Mouse (Mus musculus) liver, postnatal 0 days (tissue): ENCODE results near the gene Gys1. TPM values are rescaled to one million over a fixed set of nuclear protein-coding genes. Genes with fewer than 3 reads are reported as not detected.

Experiments used
- ATAC-seq: fragments of 200-750 bp; cut with Nextera tagmentation; 2 replicates; pipeline ENCODE4 v1.8.0; 2017; ENCODE audit warnings: mild to moderate bottlenecking, moderate library complexity
- DNase-seq: peaks from one replicate; pipeline ENCODE4 v3.0.0-alpha.2; 2016
- H3K27ac ChIP-seq: fragments of 300-500 bp; sonication (generic); 2 replicates; pipeline ENCODE4 v1.5.1; 2014; ENCODE audit warnings: antibody characterized with exemption, moderate library complexity, mild to moderate bottlenecking, low read depth
- H3K27me3 ChIP-seq: fragments of 300-500 bp; sonication (generic); 2 replicates; pipeline ENCODE4 v1.6.1; 2014; ENCODE audit warnings: low read length, control low read depth, mixed read lengths; ENCODE audit not compliant: insufficient read depth
- H3K36me3 ChIP-seq: fragments of 300-500 bp; sonication (generic); replicated peaks from 2 replicates; pipeline ENCODE4 v1.6.1; 2014; ENCODE audit warnings: mild to moderate bottlenecking, control low read depth, low read length, moderate library complexity, mixed read lengths; ENCODE audit not compliant: insufficient read depth
- H3K4me1 ChIP-seq: fragments of 300-500 bp; sonication (generic); 2 replicates; pipeline ENCODE4 v1.6.1; 2014; ENCODE audit warnings: antibody characterized with exemption, mild to moderate bottlenecking, control low read depth; ENCODE audit not compliant: insufficient read depth
- H3K4me2 ChIP-seq: fragments of 300-500 bp; sonication (generic); 2 replicates; pipeline ENCODE4 v1.6.1; 2014; ENCODE audit warnings: low read depth, mild to moderate bottlenecking, low read length, moderate library complexity, mixed read lengths
- H3K4me3 ChIP-seq: fragments of 300-500 bp; sonication (generic); 2 replicates; pipeline ENCODE4 v1.5.1; 2014; ENCODE audit warnings: low read depth, low read length
- H3K9ac ChIP-seq: fragments of 300-500 bp; sonication (generic); replicated peaks from 2 replicates; pipeline ENCODE4 v1.6.1; 2014; ENCODE audit warnings: mild to moderate bottlenecking, moderate library complexity
- H3K9me3 ChIP-seq: fragments of 300-500 bp; sonication (generic); 2 replicates; pipeline ENCODE4 v1.6.1; 2016; ENCODE audit warnings: mild to moderate bottlenecking, control low read depth, low read length, mixed read lengths
- CTCF ChIP-seq: sonication (generic); IDR thresholded peaks from 2 replicates; pipeline ENCODE4 v1.5.1; 2016; ENCODE audit warnings: antibody characterized with exemption, low read depth
- EP300 ChIP-seq: IDR thresholded peaks from 2 replicates; pipeline ENCODE4 v1.6.1; 2016; ENCODE audit warnings: antibody characterized with exemption, low read depth, mild to moderate bottlenecking
- WGBS: fragments of 180-500 bp; shearing (Covaris S2); extraction: QIAGEN DNeasy Blood & Tissue Kit; methylation state at CpG from one replicate; pipeline ENCODE4 v1.1.7; 2014; ENCODE audit not compliant: insufficient replicate concordance; 5-methylcytosine and 5-hydroxymethylcytosine counted together
- polyA plus RNA-seq: library from polyadenylated mRNA; unstranded; fragments of >200 nt; fragmentation: Nextera tagmentation; extraction: Ambion mirVana; gene quantifications from 2 replicates; pipeline ENCODE4 v1.2.1, GENCODE M21; 2015

The Gys1 gene
- polyA plus RNA-seq, 1 experiment from 2014 or later: 3.3 TPM

GRCm38 (mm10) chr7:45421194-45421593 lies 13.4 kb upstream of the Gys1 start:
- TF ChIP-seq EP300: no peak
- TF ChIP-seq CTCF: no peak
- Histone ChIP-seq H3K9me3 (no peaks in the 10 kb centered on the region), H3K4me3 (no peak overlapping the region), H3K4me2 (no peak overlapping the region), H3K4me1 (no peaks in the 10 kb centered on the region), H3K36me3 (peaks cover 44% of the 10 kb centered on the region), H3K9ac (no peak overlapping the region), H3K27me3 (peaks cover 37% of the 10 kb centered on the region), H3K27ac (no peak overlapping the region)
- 88% methylated on average over 12 of the region's 14 CpGs for WGBS
- ATAC-seq (no peak), DNase-seq (no peak)

DNA sequence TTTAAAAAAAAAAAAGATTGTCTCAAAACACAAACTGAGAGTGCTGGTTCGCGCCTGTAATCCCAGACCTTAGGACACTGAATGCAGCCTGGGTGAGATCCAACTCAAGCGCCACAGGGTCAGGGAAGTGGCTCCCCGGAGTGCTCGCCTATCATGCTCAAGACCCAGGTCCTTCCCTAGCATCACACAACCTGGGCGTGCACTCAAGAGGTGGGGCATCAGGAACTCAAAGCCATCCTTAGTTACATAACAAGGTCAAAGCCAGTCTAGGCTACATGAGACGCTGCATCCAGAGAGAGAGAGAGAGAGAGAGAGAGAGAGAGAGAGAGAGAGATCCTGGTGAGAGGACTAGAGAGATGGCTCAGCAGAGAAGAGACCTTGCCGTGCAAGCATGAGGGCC lies 8.1 kb upstream of the Gys1 start:
- Histone ChIP-seq H3K36me3 (peaks cover 75% of the 10 kb centered on the region), H3K4me1 (no peaks in the 10 kb centered on the region), H3K27me3 (no peaks in the 10 kb centered on the region), H3K4me3 (no peak overlapping the region), H3K27ac (no peak overlapping the region), H3K9ac (no peak overlapping the region), H3K9me3 (no peaks in the 10 kb centered on the region), H3K4me2 (no peak overlapping the region)
- 92% methylated on average over 8 of the region's 8 CpGs for WGBS
- ATAC-seq (no peak), DNase-seq (no peak)
- TF ChIP-seq CTCF (no peak), EP300 (no peak)

- peaks cover 24% of the 10 kb centered on the region for H3K36me3 ChIP-seq
- peak overlapping the region; percentile 73 for H3K9ac ChIP-seq
- peak overlapping the region; percentile 92 for H3K4me2 ChIP-seq
- peak overlapping the region; percentile 81 for H3K27ac ChIP-seq
- DNase-seq: no peak
- H3K9me3 ChIP-seq: no peaks in the 10 kb centered on the region
- 2% methylated on average over 7 of the region's 7 CpGs for WGBS
- H3K4me1 ChIP-seq: peaks cover 45% of the 10 kb centered on the region
- no peaks in the 10 kb centered on the region for H3K27me3 ChIP-seq
- TF ChIP-seq CTCF (no peak), EP300 (no peak)
- no peak for ATAC-seq
- peak overlapping the region; percentile 76 for H3K4me3 ChIP-seq
Observed at GRCm38 (mm10) chr7:45433835-45434202, 825 bp upstream of the Gys1 start.

GRCm38 (mm10) chr7:45435038-45435437 lies 394 bp downstream of the Gys1 start:
- peak overlapping the region; percentile 90 for H3K4me2 ChIP-seq
- peak overlapping the region; percentile 76 for H3K27ac ChIP-seq
- H3K9me3 ChIP-seq: no peaks in the 10 kb centered on the region
- H3K4me3 ChIP-seq: peak overlapping the region; percentile 60
- DNase-seq: no peak
- peaks cover 45% of the 10 kb centered on the region for H3K4me1 ChIP-seq
- peak overlapping the region; percentile 75 for H3K9ac ChIP-seq
- TF ChIP-seq CTCF (no peak), EP300 (no peak)
- peaks cover 15% of the 10 kb centered on the region; the same call in 1 of the 2 replicates for H3K36me3 ChIP-seq
- WGBS: 3% methylated on average over 16 of the region's 16 CpGs
- H3K27me3 ChIP-seq: no peaks in the 10 kb centered on the region
- ATAC-seq: peak; percentile 0; the same call in 1 of the 2 replicates

DNA sequence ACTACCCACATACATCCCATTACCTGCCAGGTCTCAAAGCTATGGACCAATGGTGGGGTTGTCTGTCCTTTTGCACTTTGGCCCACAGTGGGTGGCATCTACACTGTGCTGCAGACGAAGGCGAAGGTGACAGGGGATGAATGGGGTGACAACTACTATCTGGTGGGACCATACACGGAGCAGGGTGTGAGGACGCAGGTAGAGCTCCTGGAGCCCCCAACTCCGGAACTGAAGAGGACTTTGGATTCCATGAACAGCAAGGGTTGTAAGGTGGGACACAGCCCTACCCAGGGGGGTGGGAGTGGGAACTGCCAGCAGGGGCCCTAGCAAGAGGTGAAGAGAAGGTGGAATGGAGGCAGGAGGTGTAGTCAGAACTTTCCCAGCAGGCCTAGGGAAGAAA lies 1.8 kb downstream of the Gys1 start:
- H3K9me3 ChIP-seq: no peaks in the 10 kb centered on the region
- H3K4me3 ChIP-seq: no peak overlapping the region
- ATAC-seq: no peak
- no peak for DNase-seq
- peaks cover 20% of the 10 kb centered on the region for H3K36me3 ChIP-seq
- TF ChIP-seq EP300: no peak
- TF ChIP-seq CTCF: no peak
- peaks cover 45% of the 10 kb centered on the region for H3K4me1 ChIP-seq
- H3K4me2 ChIP-seq: no peak overlapping the region
- no peak overlapping the region for H3K27ac ChIP-seq
- 79% methylated on average over 5 of the region's 5 CpGs for WGBS
- H3K27me3 ChIP-seq: no peaks in the 10 kb centered on the region
- H3K9ac ChIP-seq: no peak overlapping the region

DNA sequence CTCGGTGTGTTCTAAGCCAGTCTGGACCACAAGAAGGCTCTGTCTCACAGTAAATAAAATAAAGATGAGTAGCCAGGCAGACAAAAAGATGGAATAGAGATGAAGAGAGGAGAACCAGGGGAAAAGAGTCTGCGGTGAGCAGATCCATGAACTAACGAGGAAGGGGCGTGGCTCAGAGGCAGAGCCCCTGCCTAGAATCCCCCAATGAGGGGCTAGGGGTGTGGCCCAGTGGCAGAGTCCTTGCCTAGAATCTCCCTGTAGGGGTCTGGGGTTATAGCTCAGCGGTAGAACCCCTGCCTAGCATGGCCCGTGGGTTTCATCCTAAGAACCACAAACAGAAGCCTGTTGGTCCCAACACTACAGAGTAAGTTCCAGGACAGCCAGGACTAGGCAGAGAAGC lies 2.4 kb downstream of the Gys1 start:
- ATAC-seq (no peak), DNase-seq (no peak)
- Histone ChIP-seq H3K4me2 (no peak overlapping the region), H3K27ac (no peak overlapping the region), H3K9ac (no peak overlapping the region), H3K36me3 (peaks cover 20% of the 10 kb centered on the region), H3K27me3 (no peaks in the 10 kb centered on the region), H3K9me3 (no peaks in the 10 kb centered on the region), H3K4me3 (no peak overlapping the region), H3K4me1 (peaks cover 45% of the 10 kb centered on the region)
- TF ChIP-seq EP300 (no peak), CTCF (no peak)
- WGBS: 76% methylated on average over 6 of the region's 6 CpGs

DNA sequence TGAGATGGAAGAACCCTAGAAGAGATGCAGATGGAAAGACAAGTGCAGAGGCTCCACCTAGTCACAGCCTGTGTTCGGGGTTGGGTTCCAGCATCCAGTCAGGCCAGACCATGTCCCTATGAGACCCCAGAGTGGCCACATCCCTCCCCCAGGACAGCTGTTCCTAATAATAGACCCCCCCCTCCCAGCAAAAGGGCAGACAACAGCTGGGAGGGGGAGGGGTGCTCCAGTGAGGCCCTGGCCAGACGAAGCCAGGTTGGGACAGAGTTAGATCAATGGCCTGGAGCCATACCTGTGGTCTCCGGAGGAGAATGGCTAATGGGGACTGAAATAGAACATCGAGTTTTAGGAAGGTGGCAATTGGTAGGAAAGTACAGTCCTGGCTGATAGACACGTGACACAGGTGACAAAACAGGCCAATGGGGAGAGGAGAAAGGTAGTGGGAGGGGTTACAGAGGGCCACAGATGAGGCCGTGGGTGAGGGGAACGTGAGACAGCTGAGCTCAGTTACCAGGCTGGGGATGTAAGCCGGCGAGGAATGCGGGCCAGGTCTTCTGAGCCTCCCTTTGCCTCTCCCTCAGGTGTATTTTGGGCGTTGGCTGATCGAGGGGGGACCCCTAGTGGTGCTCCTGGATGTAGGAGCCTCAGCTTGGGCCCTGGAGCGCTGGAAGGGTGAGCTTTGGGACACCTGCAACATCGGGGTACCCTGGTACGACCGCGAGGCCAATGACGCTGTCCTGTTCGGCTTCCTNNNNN lies 3.1 kb downstream of the Gys1 start, which contains the start of gene Ruvbl2:
Gene Ruvbl2 (minus strand): TSS at position 576 of the 756 bp plus-strand sequence.
- no peak within 1 kb of the TSS for H3K4me3 ChIP-seq
- DNase-seq (no peak), ATAC-seq (no peak; the same call in 1 of the 2 replicates)
- H3K9me3 ChIP-seq: no peaks in the 10 kb centered on the region
- WGBS: 55% methylated on average over 19 of the region's 19 CpGs
- no peaks in the 10 kb centered on the region for H3K27me3 ChIP-seq
- H3K27ac ChIP-seq: no peak within 1 kb of the TSS
- H3K4me1 ChIP-seq: peaks cover 42% of the 10 kb centered on the region
- no peak within 1 kb of the TSS for H3K9ac ChIP-seq
- no peak within 1 kb of the TSS for H3K4me2 ChIP-seq
- peak; percentile 47 for TF ChIP-seq CTCF
- no peak for TF ChIP-seq EP300
- peaks cover 24% of the 10 kb centered on the region for H3K36me3 ChIP-seq
